Mouse (Mus musculus) cerebellum, adult 9-11 months (tissue): ENCODE measurements around the gene Col12a1.

ENCODE experiments used
- DNase-seq: peaks from one replicate; pipeline ENCODE4 v3.0.0; 2022

Col12a1 gene

DNA sequence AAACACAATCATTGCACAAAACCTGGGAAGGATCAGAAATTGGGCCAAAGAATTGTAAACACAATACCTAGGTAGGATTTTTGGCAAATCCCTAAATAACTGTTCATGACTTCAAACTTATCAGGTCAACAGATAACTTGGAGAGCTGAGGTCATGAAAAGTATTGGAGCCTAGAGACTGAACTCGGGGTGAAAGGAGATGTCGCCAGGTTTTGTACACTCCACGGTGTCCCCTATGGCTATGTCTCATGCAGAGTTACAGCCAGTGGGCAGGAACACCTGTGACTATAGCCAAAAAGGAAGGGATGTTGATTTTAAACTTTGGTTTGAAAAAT is 118.4 kb downstream of the Col12a1 start:
- DNase-seq = no peak

DNA sequence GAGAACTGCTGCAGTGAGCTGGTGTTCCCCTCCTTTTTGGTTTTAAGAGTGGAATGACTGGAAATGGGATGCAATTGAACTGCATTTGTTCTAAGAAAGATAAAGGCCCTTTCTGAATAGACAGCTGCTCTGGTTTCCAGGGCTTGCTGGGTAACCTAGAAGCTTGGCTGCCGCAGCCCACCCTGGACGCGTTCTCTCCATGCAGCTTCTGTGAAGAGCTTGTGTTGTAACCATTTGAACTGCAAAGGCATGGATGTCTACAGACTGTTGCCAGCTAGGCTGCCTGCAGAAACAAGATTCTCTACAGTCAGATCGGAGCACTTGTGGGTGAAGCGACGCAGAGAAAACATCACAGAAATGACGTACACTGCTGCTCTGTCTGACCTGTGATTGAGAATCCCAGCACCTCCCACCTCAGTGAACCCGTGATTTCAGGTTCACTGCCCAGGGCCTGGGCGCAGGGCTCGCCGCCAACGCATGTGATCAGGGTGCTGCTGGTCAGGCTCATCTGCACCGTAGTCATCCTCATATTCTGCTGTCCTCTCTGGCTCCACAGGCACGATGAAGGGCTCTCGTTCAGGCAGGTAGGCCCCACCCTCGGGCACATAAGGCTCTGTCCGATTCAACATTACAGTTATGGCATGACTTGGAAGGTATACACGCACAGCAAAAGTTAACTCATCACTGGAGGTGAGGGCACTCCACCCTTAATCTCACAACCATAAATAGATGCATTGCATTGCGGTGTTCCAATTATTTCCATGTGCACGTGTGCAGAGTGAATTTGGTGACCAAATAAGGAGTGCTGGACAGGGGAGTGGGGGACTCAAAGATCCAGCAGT is 119.0 kb downstream of the Col12a1 start:
- DNase-seq = no peak

DNA sequence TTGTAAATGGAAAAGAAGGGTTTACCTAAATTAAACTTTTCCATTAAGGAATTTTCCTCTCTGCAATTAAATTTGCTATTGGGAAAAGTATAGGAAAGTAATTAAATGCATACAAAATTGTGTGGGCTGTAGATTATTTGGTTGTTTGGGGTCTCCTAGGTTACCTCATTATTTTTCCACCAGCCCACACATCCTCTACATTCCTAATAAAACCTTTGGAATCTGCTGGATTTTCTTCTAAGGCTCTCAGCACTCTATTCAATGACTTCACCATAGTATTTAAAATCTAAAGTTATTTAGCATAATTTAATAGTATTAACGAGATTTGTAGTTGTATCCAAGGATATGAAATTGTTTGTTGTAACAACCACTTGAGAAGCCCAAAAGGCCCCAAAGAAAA is 120.1 kb downstream of the Col12a1 start:
- DNase-seq = no peak

DNA sequence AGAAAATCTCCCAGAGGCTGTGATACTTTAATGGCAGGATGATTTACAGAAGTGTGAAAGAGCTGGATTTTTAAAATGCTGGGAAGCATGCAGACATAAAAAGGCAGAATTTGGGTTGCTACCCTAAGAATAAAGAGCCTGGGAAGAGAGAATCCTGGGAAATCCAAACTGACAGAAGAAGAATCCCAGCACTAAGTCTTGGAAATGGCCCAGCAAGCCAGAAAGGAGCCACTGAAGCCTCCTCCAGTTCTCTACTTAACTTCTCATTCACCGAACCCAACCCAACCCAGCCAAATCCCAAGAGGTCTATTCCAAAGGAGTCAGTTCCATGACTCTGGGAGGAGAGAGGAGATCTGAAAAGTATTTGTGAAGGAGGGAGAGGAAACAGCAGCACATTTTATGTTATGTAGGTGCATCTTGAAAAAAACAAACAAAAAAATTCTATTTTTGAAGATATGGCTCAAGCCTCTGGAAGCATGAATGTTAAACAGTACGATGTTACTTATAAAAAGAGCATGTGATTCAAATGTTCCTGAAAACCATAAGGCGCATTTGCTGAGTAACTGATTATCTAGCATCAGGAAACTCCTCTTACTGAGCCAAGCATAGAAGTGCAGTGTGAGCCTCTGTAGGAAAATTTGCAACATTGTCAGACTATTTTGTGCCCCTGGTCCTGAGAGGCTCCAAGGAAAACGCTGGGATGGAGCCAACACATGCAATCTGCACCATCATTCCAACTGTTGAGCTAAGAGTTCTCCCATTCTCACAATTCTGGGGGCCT is 132.0 kb downstream of the Col12a1 start:
- DNase-seq = no peak

DNA sequence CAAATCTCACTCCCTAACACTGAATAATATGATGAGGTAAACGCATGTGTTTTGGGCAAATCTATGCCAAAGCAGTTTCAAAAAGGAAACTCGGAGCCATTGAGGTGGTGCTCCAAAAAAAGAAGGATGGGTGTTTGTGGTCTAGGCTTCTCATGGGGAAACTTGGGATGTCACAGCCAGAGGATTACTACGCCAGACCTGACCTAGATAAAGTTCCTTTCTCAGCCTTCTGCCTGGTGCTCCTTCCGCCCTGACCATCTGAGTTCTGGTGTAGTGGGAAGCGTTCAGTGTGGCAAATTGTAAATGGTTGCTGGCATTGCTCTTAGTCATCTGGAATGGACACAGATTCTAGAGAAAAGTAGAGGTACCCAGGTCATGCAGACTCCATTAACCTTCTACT is 151.8 kb downstream of the Col12a1 start:
- DNase-seq = no peak

DNA sequence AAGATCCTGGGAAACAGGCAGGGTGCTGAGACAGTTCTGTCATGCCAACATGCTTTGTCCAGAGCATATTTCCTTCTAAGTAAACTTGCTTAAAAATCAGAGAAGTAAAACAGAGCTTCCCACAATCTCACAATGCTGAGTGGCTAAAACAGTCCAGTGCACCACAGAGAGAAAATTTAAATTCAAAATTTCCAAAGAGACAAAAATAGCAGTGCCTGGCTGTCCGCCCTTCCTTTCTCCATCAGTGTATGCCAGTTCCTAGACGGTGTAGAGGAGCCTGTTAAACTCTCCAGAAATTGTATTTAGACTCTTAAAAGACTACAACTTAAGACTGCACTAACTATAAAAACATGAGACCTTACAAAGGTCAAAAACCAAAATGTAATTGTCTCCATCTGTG is 165.3 kb downstream of the Col12a1 start:
- DNase-seq = no peak
